ENCODE assay signal across 12 mouse cellular contexts in the genomic region with DNA sequence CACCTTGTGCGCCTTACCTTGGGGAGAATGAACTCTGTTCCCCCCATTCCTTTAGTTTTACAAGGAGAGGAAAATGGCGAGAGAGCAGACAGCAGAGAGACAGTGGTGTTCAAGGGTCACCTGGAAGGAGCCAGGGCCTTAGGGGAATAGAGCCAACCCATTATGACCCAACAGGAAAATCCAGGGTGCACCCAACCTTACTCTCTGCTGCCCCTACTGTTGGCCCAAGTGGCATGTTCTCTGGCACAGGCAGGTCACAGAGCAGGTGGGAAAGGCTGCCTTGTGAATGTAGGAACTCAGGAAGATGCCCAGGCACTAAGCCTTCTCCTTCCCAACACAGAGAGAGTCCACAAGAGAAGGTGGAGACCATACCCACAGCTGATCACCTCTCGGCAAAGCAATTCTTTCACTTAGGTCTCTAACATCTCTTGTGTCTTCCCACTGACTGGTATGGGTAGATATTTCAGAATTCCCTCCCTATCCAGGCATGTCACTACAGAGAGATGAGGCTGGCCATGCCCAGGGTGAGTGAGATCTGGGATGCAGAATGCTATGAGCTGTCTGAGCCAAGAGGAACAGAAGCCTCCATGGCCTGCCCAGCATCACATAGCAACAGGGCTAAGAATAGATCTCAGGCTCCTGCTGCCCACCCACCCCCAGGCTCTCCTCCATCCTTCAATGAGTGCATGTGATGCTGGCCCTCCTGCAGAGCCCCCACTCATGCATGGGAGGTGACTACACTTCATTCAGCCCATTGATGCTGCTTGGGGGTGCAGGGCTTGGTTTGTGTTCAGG. TPM values are rescaled to one million over a fixed set of nuclear protein-coding genes. Genes with fewer than 3 reads are reported as not detected.
DNase-seq lines count a peak whose midpoint lies in the region; ATAC-seq and TF ChIP-seq lines count a peak whose summit lies in the region.
"Had no signal": no experiment of that assay in that cellular context is flagged by ENCODE, and none has a peak within 500 bp of the region (broad histone marks: within the 10 kb centered on the region; RNA-seq: fewer than 3 reads in every experiment).

No protein-coding gene starts in this region.

- H3K4me3 ChIP-seq in hindbrain, postnatal 0 days (ENCODE audit: low read length), result no peak overlapping the region
- H3K4me3 ChIP-seq in hindbrain, embryonic 14.5 days (replicated peaks; ENCODE audit: low read length), result no peak overlapping the region
- H3K4me3 ChIP-seq: forebrain, embryonic 10.5 days; heart, embryonic 12.5 days had no signal

- 0 out of 2 replicates have a peak, but pooled peaks cover 5% of the 10 kb centered on the region for H3K4me1 ChIP-seq in hindbrain, postnatal 0 days (ENCODE audit: insufficient read depth, low read length)
- H3K4me1 ChIP-seq in hindbrain, embryonic 14.5 days (replicated peaks; ENCODE audit: control insufficient read depth, insufficient read depth, low read length), result no peaks in the 10 kb centered on the region

- H3K36me3 ChIP-seq in hindbrain, postnatal 0 days (ENCODE audit: insufficient read depth, low read length), result no peaks in the 10 kb centered on the region
- no peaks in the 10 kb centered on the region for H3K36me3 ChIP-seq in hindbrain, embryonic 14.5 days (replicated peaks; ENCODE audit: control insufficient read depth, insufficient read depth)
- H3K36me3 ChIP-seq: forebrain, embryonic 10.5 days; heart, embryonic 12.5 days had no signal

- H3K4me2 ChIP-seq in hindbrain, postnatal 0 days (ENCODE audit: low read depth, low read length), result no peak overlapping the region
- H3K4me2 ChIP-seq in hindbrain, embryonic 14.5 days (replicated peaks), result no peak overlapping the region
- H3K4me2 ChIP-seq: heart, embryonic 12.5 days; liver, embryonic 11.5 days had no signal

- H3K9me3 ChIP-seq in hindbrain, postnatal 0 days (ENCODE audit: low read length), result no peaks in the 10 kb centered on the region
- H3K9me3 ChIP-seq in hindbrain, embryonic 14.5 days (ENCODE audit: control insufficient read depth, low read length), result no peaks in the 10 kb centered on the region
- H3K9me3 ChIP-seq: forebrain, embryonic 10.5 days; heart, embryonic 12.5 days had no signal

- no peak overlapping the region for H3K27ac ChIP-seq in hindbrain, postnatal 0 days
- H3K27ac ChIP-seq in hindbrain, embryonic 14.5 days, result no peak overlapping the region
- H3K27ac ChIP-seq: forebrain, embryonic 10.5 days had no signal

- WGBS in hindbrain, postnatal 0 days, result 84% methylated on average over 3 of the region's 3 CpGs
- WGBS in hindbrain, embryonic 14.5 days, result 93% methylated on average over 3 of the region's 3 CpGs

- H3K27me3 ChIP-seq in hindbrain, postnatal 0 days (ENCODE audit: insufficient read depth, low read length), result no peaks in the 10 kb centered on the region
- H3K27me3 ChIP-seq in hindbrain, embryonic 14.5 days (ENCODE audit: control insufficient read depth, insufficient read depth, low read length), result no peaks in the 10 kb centered on the region

- TF ChIP-seq CTCF in hindbrain, postnatal 0 days (IDR thresholded peaks at IDR 0.05; ENCODE audit: low read depth), result peak; percentile 51

- ATAC-seq in hindbrain, postnatal 0 days, result 0 out of 2 replicates have a peak, but pooled peaks have one; percentile 21
- no peak for ATAC-seq in hindbrain, embryonic 14.5 days (ENCODE audit: low FRiP score)

- DNase-seq in hindbrain, postnatal 0 days (ENCODE audit: low spot score), result no peak
- no peak for DNase-seq in hindbrain, embryonic 14.5 days (ENCODE audit: low spot score)
- DNase-seq in right cerebral cortex, adult 18-20 months, result peak; percentile 41
- no peak for DNase-seq in right cerebral cortex, postnatal 25 days
- DNase-seq in cerebellum, postnatal 36 days, result peak; percentile 73 to 79
- DNase-seq in thymus, postnatal 25 days, result no peak
- DNase-seq in thymus, adult 18-20 months, result no peak
- DNase-seq in heart, postnatal 4 days, result no peak

- no peak overlapping the region for H3K9ac ChIP-seq in hindbrain, postnatal 0 days (replicated peaks; ENCODE audit: low read length)
- no peak overlapping the region for H3K9ac ChIP-seq in hindbrain, embryonic 14.5 days
- H3K9ac ChIP-seq: heart, embryonic 12.5 days had no signal

RNA-seq across cellular contexts. Expression of a gene that starts 46.8 kb away (rescaled TPM):
- 8.9 and 9.4 TPM in 2 replicates for total RNA-seq in hindbrain, postnatal 0 days (2014; rRNA removed)
- 7.2 and 7.9 TPM in 2 replicates for polyA plus RNA-seq in hindbrain, postnatal 0 days (2015; fragmentation: Nextera tagmentation; extraction: Ambion mirVana)
- 2.0 and 2.3 TPM in 2 replicates for polyA plus RNA-seq in hindbrain, embryonic 14.5 days (2014; fragmentation: Nextera tagmentation; extraction: Ambion mirVana)
- total RNA-seq in heart, postnatal 4 days (2021), result under 1 TPM; 0.29 to 0.59 TPM
- total RNA-seq: MEL had no signal

Comparison
In these comparisons a context has a peak if more than half of its experiments do, and no peak if none do; other contexts are left out.
1. DNase-seq: peak in right cerebral cortex, adult 18-20 months (single experiment) and cerebellum, postnatal 36 days (2 of 2); none in hindbrain, postnatal 0 days (single experiment), hindbrain, embryonic 14.5 days (single experiment), right cerebral cortex, postnatal 25 days (single experiment), thymus, postnatal 25 days (single experiment), thymus, adult 18-20 months (0 of 2) and heart, postnatal 4 days (single experiment).